In the genomic region with DNA sequence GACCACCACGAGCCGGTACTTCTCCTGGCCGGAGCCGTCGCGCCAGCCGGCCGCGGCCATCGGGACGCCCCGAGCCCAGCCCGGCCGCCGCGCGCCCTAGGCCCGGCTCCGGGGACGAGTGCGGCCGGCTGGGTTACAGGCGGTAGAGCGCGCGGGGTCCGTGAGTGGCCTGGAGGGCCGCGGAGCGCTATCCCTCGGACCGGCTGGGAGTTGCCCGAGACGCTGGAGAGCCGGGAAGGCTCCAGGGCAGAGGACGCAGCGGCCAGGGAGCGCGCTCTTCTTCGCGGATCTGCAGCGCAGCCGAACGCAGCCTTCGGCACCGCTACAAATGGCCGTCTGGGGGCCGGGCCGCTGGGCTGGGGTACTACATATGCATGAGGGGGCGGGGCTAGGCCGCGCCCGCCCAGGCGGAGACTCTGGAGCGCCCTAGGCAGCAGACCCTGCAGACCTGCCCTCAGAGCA, we compare ENCODE assay signal across 9 mouse cellular contexts. TPM values are rescaled to one million over a fixed set of nuclear protein-coding genes. Genes with fewer than 3 reads are reported as not detected.
DNase-seq lines count a peak whose midpoint lies in the region; ATAC-seq lines count a peak whose summit lies in the region.
"Had no signal": no experiment of that assay in that cellular context is flagged by ENCODE, and none has a peak within 500 bp of the region (broad histone marks: within the 10 kb centered on the region; RNA-seq: fewer than 3 reads in every experiment).

A gene (minus strand): TSS at position 338 of the 462 bp plus-strand sequence.

- H3K4me2 ChIP-seq in forebrain, embryonic 11.5 days (ENCODE audit: low read depth, low read length, severe bottlenecking) = peak within 1 kb of the TSS; percentile 85
- H3K4me2 ChIP-seq in heart, embryonic 15.5 days = peak within 1 kb of the TSS; percentile 70
- H3K4me2 ChIP-seq in liver, embryonic 12.5 days = peak within 1 kb of the TSS; percentile 87
- peak within 1 kb of the TSS; percentile 79 for H3K4me2 ChIP-seq in stomach, embryonic 15.5 days

- H3K9ac ChIP-seq in forebrain, embryonic 11.5 days (ENCODE audit: low read length) = peak within 1 kb of the TSS; percentile 80
- H3K9ac ChIP-seq in heart, embryonic 15.5 days = peak within 1 kb of the TSS; percentile 89
- peak within 1 kb of the TSS; percentile 71 for H3K9ac ChIP-seq in liver, embryonic 12.5 days
- H3K9ac ChIP-seq in stomach, embryonic 15.5 days = peak within 1 kb of the TSS; percentile 85

- DNase-seq in 3T3-L1 (ENCODE audit: low read depth, low spot score) = peak; percentile 72
- DNase-seq in brain, adult 2 months (ENCODE audit: low read depth, low spot score) = peak; percentile 94
- DNase-seq in forebrain, embryonic 11.5 days (ENCODE audit: low spot score) = peak; percentile 95
- peak; percentile 94 for DNase-seq in kidney, postnatal 14 days
- peak; percentile 93 for DNase-seq in neural tube, embryonic 10.5 days (ENCODE audit: extremely low spot score, low spot score)

- H3K36me3 ChIP-seq in forebrain, embryonic 11.5 days (ENCODE audit: control insufficient read depth, insufficient read depth, low read length) = no peaks in the 10 kb centered on the region
- H3K36me3 ChIP-seq in heart, embryonic 15.5 days = no peaks in the 10 kb centered on the region
- no peaks in the 10 kb centered on the region for H3K36me3 ChIP-seq in liver, embryonic 12.5 days
- no peaks in the 10 kb centered on the region for H3K36me3 ChIP-seq in stomach, embryonic 15.5 days
- H3K36me3 ChIP-seq: G1E had no signal

- H3K9me3 ChIP-seq in forebrain, embryonic 11.5 days (ENCODE audit: control insufficient read depth, low read length) = no peaks in the 10 kb centered on the region
- no peaks in the 10 kb centered on the region for H3K9me3 ChIP-seq in heart, embryonic 15.5 days (replicated peaks)
- no peaks in the 10 kb centered on the region for H3K9me3 ChIP-seq in liver, embryonic 12.5 days (replicated peaks)
- H3K9me3 ChIP-seq in stomach, embryonic 15.5 days = no peaks in the 10 kb centered on the region

- peaks cover 6% of the 10 kb centered on the region; the same call in 1 of the 2 replicates for H3K4me1 ChIP-seq in forebrain, embryonic 11.5 days (replicated peaks; ENCODE audit: control insufficient read depth, insufficient read depth, low read length)
- peaks cover 16% of the 10 kb centered on the region for H3K4me1 ChIP-seq in heart, embryonic 15.5 days (replicated peaks)
- H3K4me1 ChIP-seq in liver, embryonic 12.5 days = peaks cover 27% of the 10 kb centered on the region
- 0 out of 2 replicates have a peak, but pooled peaks cover 6% of the 10 kb centered on the region for H3K4me1 ChIP-seq in stomach, embryonic 15.5 days

- H3K4me3 ChIP-seq in forebrain, embryonic 11.5 days (ENCODE audit: low read depth, low read length) = peak within 1 kb of the TSS; percentile 82
- peak within 1 kb of the TSS; percentile 82 for H3K4me3 ChIP-seq in heart, embryonic 15.5 days
- peak within 1 kb of the TSS; percentile 72 for H3K4me3 ChIP-seq in liver, embryonic 12.5 days
- H3K4me3 ChIP-seq in stomach, embryonic 15.5 days (replicated peaks) = peak within 1 kb of the TSS; percentile 86

- WGBS in forebrain, embryonic 11.5 days = under 1% methylated on average over 45 of the region's 55 CpGs
- 0% methylated on average over 53 of the region's 55 CpGs for WGBS in heart, embryonic 15.5 days
- WGBS in liver, embryonic 12.5 days (ENCODE audit: insufficient replicate concordance) = under 1% methylated on average over 49 of the region's 55 CpGs
- WGBS in stomach, embryonic 15.5 days = under 1% methylated on average over 55 of the region's 55 CpGs

- ATAC-seq in forebrain, embryonic 11.5 days (replicated peaks; ENCODE audit: low FRiP score) = peak; percentile 99
- ATAC-seq in heart, embryonic 15.5 days (replicated peaks; ENCODE audit: insufficient number of reproducible peaks, insufficient read depth, low FRiP score, low read depth) = peak; percentile 98
- peak; percentile 90 for ATAC-seq in liver, embryonic 12.5 days
- peak; percentile 96 for ATAC-seq in stomach, embryonic 15.5 days (ENCODE audit: insufficient read depth, low FRiP score, low read depth)

- peak within 1 kb of the TSS; percentile 89 for H3K27ac ChIP-seq in forebrain, embryonic 11.5 days (ENCODE audit: low read depth, low read length)
- peak within 1 kb of the TSS; percentile 96 for H3K27ac ChIP-seq in heart, embryonic 15.5 days
- peak within 1 kb of the TSS; percentile 77 for H3K27ac ChIP-seq in liver, embryonic 12.5 days
- peak within 1 kb of the TSS; percentile 96 for H3K27ac ChIP-seq in stomach, embryonic 15.5 days

- no peaks in the 10 kb centered on the region for H3K27me3 ChIP-seq in forebrain, embryonic 11.5 days (ENCODE audit: control insufficient read depth, insufficient read depth, low read length)
- H3K27me3 ChIP-seq in heart, embryonic 15.5 days = no peaks in the 10 kb centered on the region
- H3K27me3 ChIP-seq in liver, embryonic 12.5 days (replicated peaks) = peaks cover 49% of the 10 kb centered on the region
- H3K27me3 ChIP-seq in stomach, embryonic 15.5 days (replicated peaks) = no peaks in the 10 kb centered on the region

RNA-seq across cellular contexts. Expression of the gene that starts here (rescaled TPM):
- polyA plus RNA-seq in forebrain, embryonic 11.5 days (2014; fragmentation: Nextera tagmentation; extraction: Ambion mirVana) = 25.6 and 26.6 TPM in 2 replicates
- polyA plus RNA-seq in heart, embryonic 15.5 days (2015; fragmentation: Nextera tagmentation; extraction: Ambion mirVana) = 44.1 and 44.6 TPM in 2 replicates
- polyA plus RNA-seq in liver, embryonic 12.5 days (2016; fragmentation: Nextera tagmentation; extraction: Ambion mirVana) = 13.7 and 14.5 TPM in 2 replicates
- 28.5 and 29.9 TPM in 2 replicates for polyA plus RNA-seq in stomach, embryonic 15.5 days (2015; fragmentation: Nextera tagmentation; extraction: Ambion mirVana)
- polyA plus RNA-seq: G1E had no signal

Comparison
In these comparisons a context has a peak if more than half of its experiments do, and no peak if none do; other contexts are left out.
1. Peak in every context shown above with its lines: DNase-seq, ATAC-seq, H3K4me3 ChIP-seq and H3K27ac ChIP-seq.